Mouse (Mus musculus) T-helper 2 cell (primary cell): ENCODE measurements around the gene Zfp654.

Experiments used
- in situ Hi-C: fragments of 300-600 bp; cut with MboI, MseI; formaldehyde crosslinking; loops from one replicate; pipeline ENCODE4 v1.15.1; 2025; ENCODE audit warnings: high pct_unique_total_duplicates

The Zfp654 gene

DNA sequence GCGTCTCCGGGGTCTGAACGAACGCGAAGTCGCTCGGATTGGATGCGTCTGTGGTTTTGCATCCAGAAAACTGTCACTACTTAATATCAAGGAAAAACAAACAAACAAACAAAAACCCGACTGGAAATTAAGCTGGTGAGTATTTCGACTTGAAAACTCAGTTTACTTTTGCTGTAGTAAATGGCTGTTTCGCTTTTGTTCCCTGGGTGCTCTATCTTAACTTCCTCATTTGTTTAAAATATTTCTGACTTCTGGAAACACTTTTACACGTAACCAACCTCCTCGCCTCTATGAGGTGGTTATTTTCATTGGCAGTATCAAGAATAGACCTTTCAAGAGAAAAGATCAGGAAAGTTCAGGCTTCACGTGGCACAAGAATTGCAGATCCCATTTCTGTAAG lies 1.4 kb upstream of the Zfp654 start:
- in situ Hi-C loops, result no loop called here

DNA sequence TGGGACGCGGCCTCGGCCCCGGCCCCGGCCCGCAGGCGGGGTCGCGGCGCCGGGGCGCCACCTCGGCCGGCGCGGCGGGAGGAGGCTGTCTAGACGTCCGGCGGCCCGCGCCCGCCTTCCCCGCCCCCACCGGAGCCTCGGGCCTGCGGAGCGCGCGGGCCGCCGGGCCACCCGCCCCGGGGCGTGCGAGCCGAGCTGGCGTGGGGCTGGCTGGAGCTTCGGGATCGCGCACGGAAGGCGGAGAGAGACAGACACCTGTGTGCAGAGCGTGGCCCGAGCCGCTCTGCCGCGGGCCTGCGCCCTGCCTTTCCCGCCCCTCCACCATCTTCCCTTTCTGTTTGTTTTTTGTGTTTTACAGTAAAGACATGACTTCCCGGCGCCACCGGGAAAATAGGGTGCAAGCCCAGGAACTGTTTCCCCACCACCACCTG lies 1.0 kb upstream of the Zfp654 start:
- in situ Hi-C loops, result no loop called here

DNA sequence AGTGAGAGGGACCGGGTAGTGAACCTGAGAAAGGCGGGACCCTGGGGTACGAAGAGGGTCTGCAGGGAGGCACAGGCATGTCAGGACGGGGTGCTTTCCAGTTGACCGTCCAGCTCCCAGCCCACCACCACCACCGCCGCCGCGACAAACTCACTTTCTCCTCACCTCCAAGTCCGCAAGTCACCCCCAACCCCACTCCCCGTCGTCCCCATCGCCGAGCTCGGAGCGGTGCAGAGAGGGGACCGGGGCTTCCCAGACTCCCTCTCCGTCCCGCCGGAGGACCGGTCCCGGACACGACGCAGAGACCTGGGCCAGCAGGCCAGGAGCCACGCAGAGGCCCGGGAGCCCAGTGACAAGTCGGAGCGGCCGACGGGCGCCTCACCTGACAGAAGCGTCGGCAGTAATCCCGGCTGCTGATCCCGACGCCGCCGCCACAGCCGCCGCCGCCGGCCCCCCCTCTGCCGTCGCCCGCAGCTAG lies 328 bp downstream of the Zfp654 start:
- in situ Hi-C loops, result no loop called here

DNA sequence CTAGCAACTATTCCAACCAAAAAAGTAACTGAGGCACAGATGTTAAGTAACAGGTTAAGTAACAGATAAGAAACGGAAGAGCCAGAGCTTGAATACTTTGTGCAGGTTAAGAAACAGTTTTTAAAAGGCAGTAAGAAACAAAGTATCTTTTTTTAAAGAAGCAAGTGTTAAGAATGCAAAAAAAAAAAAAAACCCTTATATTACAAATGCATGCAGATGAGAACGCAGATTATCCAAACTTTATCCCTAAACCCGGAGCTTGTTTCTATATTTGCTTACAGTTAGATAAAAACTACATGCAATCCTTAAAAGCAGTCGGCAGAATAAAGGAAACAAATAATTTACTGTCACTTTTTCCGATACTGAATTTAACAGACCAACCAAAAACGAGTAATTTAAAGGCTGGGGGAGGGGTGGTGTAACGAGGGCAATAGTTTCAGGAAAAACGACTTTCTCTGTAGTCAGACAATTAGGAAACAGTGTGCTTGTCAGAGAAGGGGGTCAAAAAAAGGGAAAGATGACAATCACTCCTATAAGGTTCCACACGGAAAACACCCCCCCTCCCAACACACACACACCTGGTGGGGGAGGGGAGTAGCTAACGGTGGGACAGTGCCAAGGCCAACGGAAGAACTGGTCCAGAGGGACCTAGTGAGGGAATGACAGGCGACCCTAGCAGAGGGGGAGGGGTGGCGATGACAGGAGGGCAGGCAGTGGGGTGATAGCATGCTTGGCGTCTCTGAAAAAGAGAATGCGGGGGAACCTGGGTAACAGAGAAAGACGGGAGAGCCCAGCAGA lies 966 bp downstream of the Zfp654 start:
- in situ Hi-C loops, result no loop called here

DNA sequence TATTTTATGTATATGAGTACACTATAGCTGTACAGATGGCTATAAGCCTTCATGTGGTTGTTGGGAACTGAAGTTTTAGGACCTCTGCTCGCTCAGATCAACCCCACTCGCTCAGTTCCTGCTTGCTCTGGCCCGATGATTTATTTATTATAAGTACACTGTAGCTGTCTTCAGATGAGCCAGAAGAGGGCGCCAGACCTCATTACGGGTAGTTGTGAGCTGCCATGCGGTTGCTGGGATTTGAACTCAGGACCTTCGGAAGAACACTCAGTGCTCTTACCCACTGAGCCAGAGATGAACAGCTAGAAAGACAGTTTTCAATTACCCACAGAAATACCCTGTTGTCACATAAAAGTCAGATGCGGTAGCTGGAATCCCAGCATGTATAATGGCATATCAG lies 5.5 kb downstream of the Zfp654 start:
- in situ Hi-C loops, result no loop called here

DNA sequence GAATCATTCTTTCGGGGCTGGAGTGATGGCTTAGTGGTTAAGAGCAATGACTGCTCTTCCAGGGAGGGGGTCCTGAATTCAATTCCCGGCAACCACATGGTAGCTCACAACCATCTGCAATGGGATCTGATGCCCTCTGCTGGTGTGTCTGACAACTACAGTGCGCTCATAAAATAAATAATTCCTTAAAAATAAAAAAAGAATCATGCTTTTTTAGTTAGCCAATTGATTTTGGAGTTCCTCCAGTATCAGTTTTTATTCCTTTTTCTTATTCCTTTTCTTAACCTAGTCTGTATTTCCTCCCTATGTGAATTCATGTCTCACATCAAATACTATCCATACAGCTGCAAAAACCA lies 9.1 kb downstream of the Zfp654 start:
- in situ Hi-C loops, result loop anchor here (5.0 kb wide), 1 partner anchor 70 kb away; the partner anchor contains the start of gene 4930453N24Rik

DNA sequence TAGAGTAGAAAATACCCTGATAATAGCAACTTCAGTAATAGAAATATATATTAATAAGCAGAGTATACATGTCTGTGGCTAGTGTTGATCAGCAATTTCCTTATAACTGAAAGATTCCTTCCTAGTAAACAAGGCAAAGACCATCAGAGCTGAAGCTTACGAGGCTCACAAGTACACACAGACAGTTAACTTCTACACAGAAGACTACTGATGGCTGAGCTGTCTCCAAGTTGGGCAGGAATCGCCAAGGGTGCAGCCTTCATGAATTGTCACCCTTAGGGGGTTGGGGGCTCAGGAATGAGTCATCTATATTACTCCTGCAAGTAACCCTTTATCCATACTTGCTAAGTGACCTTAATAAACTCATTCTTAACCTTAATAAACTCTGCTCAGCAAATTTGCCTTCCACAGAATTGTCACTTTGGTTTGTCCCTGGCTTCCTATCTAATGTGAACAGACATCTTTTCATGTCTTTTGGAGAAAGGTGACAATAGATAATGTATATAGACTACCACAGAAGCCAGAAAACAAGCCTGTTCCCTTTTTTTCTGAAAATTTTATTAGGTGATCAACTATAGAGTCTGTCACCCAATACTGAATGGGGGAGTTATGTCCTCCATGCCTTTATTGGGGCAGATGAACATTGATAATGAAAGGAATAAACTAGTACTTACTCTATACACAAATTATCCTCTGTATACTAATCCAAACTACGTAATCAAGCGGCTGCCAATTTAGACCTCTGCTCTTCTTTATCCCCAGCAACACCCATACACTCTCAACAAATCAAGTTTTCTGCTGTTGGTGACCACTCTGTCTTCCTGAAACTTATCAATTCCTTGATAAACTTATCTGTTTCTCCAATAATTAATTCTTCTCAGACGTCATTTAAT lies 9.7 kb downstream of the Zfp654 start:
- in situ Hi-C loops, result loop anchor here (5.0 kb wide), 1 partner anchor 69 kb away; the partner anchor contains the start of gene 4930453N24Rik

DNA sequence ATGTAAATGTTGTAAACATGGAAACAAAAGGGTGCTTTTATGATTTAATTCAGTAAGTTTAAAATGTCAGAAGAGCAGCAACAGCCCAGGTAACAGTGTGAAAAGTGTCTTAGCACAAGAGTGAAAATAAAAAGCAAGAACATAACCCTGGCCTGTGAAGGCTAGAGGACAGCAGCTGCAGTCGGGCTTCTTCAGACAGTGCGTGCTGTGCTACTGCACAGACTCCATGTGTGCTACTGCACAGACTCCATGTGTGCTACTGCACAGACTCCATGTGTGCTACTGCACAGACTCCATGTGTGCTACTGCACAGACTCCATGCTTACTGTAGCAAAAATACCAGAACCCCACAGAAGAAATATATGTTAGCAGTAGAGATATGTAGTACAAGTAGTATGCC lies 14.7 kb downstream of the Zfp654 start:
- in situ Hi-C loops, result no loop called here

DNA sequence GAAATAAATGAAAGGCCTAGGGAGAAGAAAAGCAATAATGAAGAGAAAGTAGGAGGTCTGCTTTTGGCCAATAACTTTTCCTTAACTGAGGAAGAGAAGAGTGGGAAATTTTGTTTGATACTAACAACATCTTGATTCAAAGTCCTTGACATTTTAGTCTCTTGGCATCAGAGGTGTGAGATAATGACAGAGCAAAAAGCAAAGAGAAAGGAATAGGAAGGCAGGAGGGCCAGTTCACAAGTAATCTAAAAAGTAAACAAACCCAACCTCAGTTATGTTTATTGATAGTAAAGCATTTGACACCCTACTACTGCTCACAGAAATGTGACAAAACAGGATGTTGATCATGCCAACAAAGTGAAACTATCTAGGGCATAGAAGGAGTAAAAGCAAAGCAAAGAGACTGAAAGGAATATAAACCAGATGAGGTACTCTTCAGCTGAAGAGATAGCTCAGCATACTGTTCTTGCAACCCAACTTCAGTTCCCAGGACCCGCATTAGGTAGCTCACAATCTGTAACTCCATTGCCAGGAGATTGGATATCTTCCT lies 15.4 kb downstream of the Zfp654 start:
- in situ Hi-C loops, result no loop called here

DNA sequence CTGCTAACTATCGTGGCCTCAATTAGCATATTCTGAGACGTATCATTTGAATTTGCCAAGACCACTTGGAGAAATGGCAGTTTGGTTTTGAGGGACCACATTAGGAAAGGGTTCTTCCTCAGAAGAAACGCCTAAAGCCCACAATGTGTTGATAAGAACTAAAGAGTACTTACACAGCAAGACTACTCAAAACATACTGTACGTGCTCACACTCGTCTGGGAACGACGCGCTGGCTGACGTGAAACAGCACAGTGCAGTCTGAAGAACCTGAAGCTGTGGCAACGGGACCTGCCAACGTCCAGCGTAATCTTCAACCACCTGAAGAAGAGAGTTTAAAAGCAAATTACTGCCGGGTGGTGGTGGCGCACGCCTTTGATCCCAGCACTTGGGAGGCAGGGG lies 21.2 kb downstream of the Zfp654 start:
- in situ Hi-C loops, result no loop called here

DNA sequence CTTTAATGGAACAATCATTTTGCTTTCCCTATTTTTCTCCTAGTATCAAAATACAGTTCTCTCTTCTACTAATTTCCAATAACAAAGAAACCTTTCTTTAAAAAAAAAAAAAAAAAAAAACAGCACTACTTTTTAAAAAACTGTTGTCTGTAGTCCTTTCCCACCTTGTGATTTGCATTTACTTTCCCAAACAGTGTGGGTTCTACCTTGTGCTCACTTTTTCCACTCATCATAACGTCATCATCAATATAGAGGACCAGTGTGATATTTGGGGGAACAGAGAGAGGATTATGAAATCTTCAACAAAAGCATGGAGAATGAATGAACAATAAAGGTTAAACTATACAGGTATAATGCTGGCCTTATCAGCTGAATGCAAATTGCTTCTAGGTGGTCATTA lies 27.0 kb downstream of the Zfp654 start:
- in situ Hi-C loops, result no loop called here

DNA sequence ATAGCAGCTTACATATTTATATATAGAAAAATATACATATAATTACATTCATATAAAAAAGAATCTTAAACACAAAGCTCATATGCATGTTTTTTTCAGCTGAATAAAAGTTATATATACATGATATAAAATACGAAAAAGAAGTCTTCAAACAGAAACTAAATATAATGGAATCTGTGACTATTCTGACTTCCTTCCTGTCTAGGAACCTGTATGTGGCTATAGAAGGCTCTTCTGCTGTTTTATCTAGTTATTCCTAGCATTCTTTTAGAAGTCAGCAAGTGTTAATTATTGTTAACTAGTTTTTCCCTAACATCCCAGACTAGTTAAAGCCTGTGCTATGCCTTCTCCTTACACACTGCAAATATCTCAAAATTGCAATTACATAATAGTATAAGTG lies 27.6 kb downstream of the Zfp654 start:
- in situ Hi-C loops, result no loop called here

DNA sequence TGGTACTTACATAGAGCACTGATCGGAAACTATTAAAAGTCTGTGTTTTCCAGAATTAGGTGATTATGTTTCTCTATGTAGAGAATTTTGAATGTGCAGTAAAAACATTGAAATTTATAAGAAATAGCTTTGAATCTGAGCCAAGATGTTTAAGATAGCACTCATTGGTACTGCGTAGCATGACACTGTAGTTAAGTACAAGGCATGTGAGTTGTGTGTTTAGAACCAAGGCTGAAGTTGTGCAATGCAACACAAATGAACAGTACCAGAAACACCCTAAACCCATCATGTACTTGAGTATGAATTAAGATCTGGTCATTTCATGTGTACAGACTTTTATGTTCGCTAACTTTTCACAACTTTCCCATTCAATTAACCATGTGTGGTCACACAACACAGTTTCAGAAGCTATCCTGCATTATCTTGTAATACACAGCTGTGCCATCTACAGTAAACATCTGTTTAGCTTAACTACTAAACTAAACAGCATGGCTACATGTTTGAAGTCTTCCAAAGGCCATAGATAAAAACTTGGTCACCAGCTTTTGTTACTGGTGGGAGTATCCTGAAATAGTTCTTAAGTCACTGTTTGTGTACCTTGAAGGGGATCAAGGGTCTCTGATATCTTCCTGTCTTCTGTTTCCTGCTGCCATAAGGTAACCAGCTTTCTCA lies 34.2 kb downstream of the Zfp654 start:
- in situ Hi-C loops, result no loop called here

DNA sequence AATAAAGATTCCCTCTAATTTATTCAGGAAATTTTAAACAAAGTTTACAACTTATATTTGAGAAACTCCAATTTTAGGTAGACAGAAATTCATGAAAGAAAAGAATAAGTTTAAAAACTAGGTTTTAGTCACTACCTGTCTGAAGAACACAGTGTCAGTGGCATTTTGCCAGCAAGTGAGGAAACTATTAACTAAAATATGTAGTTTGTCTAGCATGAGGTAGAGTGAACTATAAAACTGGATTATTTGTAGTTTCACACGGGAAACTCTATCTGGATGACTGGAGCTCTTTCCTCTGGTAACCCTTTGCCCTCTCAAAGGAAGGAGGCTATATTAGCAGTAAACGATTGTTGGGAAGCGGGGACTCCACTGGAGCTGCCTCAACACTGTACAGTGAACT lies 48.4 kb downstream of the Zfp654 start:
- in situ Hi-C loops, result no loop called here

DNA sequence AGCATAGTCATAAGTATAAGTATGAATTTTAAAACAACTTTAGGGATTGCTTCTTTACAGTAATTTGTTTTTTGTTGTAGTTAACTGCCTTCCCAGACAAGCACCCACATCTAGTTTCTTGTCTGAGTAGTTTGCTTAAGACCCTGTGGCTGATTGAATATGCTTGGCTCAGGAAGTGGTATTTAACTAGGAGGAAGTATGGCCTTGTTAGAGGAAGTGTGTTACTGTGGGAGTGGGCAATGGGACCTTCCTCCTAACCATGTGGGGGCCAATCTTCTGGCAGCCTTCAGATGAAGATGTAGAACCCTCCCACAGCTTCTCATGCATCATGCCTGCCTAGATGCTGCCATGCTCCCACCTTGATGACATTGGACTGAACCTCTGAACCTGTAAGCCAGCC lies 49.8 kb downstream of the Zfp654 start:
- in situ Hi-C loops, result no loop called here

DNA sequence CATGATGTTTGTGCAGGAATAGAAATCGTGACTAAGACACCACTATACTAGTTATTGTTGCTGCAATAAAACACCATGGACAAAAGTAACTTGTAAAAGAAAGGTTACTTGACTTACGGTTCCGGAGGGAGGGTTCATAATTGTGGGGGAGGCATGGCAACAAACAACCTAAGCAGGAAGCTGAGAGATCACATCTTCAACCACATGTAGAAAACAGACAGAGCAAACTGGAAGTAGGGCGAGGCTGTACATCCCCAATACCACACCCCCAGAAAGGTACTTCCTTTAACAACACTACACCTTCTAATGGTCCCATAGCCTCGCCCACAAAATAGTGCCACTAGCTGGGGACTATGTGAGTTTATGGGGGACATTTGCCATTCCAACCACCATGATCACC lies 51.1 kb downstream of the Zfp654 start:
- in situ Hi-C loops, result no loop called here

DNA sequence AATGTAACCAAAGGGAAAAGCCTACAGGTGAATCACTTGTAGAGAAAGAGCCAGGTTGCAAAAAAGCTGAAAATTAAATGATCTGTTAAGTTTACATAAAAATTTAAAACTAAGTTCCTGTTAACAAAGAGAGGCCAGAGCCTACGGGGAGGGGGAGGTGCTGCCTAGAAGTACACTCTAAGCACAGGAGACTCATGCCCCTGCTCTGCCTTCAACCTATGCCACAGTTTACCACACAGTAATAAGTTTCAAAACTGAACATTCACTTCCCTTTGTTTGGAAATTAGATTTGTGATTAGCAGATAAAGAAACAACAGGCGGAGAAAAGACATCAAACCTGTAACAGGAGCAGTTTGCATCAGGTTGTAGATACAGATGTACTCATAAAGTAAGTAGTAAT lies 56.6 kb downstream of the Zfp654 start:
- in situ Hi-C loops, result no loop called here

DNA sequence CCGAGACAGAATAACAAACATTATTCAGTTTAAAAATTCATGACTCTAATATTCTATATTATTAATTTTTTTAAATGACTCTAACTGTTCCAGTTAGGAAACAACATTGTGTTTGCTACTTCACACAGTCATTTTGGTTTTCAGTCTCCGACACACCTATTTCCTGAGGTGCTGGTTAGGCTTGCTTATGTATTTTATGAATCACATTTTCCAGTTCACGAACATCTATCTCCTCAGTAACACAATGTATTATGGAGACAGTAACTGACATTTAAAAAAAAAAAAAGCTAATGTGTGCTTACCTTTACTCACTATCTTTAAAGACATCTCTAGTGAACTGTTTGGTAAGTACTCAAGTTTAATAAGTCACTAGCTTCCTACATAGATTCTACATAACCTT lies 61.7 kb downstream of the Zfp654 start:
- in situ Hi-C loops, result no loop called here

DNA sequence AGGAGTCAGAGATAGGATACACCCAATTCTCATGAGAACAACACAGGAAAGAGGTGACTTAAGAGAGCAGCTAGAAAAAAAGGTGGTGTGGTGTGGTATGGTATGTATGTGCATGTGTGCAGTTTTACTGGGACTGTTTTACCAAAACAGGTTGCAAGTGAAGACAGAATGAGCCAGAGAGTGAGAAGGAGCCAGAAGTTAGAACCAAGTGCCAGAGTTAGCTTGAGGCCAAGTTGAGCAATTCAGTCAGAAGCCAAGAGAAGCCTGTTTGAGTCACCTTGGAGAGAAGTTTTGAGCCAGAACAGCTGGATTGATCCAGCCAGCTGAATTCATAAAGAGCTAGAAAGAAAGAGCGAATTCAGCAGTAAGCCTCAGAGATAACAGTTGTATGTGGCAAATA lies 75.9 kb downstream of the Zfp654 start:
- in situ Hi-C loops, result no loop called here

DNA sequence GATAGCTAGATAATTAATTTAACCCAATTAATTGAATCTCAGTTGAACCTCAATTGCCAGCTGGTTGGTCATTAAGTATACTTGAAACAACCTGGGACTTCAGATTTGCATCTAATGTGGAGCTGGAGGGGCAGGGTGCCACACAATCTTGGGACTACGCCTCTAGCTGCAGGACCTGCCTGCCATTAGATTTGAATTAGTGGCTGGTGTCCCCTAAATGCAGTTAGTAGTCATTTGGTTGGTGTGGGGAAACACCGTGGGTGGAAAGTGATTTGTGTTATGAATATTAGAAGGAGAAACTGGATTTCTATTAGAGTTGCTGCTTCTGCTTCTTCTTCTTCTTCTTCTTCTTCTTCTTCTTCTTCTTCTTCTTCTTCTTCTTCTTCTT lies 80.0 kb downstream of the Zfp654 start:
- in situ Hi-C loops, result loop anchor here (5.0 kb wide), 1 partner anchor 71 kb away; no protein-coding TSS in a partner anchor

DNA sequence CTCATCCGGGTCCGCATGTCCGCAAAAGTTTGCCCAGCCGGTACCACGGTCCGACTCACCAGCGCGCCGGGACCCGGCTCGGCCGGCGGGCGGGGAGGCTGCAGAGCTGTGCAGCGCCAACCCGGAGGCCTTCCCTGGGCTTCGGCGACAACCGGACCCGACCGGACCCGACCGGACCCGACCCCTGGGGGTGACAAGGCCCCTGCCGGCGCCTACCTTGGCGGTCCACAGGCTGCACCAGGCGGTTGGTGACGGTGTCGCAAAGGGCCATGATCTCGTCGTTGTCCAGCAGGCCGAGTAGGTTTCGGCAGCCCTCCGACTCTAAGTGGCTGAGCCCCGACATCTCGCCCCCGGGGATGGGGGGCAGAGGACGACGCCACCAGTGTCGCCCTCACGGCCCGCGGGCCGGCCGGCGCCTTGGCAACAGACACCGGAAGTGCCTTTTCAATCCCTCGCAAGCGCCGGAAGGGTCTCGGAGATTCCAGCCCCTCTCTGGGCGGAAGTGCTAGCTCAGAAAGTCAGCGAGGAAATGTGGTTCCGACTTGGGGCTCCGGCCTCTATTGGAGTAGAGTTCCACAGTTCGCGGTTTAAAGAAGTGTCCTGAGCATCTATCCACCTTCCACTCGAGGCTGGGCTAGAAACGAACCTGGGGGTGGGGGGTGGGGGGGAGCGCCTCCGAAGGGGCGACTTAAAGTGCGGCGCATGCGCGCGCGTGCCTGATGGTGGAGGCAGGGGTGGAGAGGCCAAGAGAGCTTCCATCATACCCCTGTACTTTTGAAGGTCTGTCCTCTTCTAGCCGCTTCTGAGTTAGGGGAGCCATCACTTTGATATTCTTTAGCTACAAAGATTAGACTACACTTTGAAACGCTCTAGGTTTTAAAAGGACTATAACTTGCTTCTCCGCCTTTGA lies 80.7 kb downstream of the Zfp654 start, which contains the start of gene 4930453N24Rik:
TSS of gene 4930453N24Rik (minus strand) at position 641 of the 910 bp plus-strand sequence.
- in situ Hi-C loops, result loop anchor here (5.0 kb wide), 1 partner anchor 72 kb away; no protein-coding TSS in a partner anchor
